Mouse (Mus musculus): ENCODE data around the gene Zic3. TPM values are rescaled to one million over a fixed set of nuclear protein-coding genes. Genes with fewer than 3 reads are reported as not detected.

The Zic3 gene
- not detected for total RNA-seq (2021)
- long read RNA-seq, experiment 1: 0 reads
- long read RNA-seq, experiment 2: 0 reads

DNA sequence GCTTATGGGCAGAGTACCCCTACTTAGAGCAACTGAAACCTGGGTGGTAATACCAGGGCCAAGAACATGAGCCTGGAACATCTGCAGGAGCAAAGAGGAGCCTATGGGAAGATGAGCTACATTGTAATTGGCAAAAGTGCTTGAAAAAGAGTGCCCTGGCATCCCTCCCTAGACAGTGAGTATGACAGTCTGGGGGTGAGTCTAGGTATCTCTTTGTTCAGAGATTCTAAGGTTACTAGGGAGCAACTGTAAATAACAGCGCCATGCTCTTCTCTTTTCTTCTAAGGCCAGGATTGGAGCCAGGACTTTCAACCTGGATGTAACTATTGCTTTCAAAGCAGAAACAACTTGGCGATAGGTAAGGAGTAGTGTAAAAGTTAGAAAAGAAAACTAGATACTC, at the start of gene Zic3:
TSS of gene Zic3 (plus strand) at position 301 of the 400 bp plus-strand sequence.
- DNase-seq: no peak

- no peak for DNase-seq
These were observed 40.1 kb upstream of the Zic3 start for GRCm38 (mm10) chrX:57982351-57982750.

GRCm38 (mm10) chrX:57987455-57988109, 34.9 kb upstream of the Zic3 start:
- DNase-seq: no peak

GRCm38 (mm10) chrX:58013391-58013790, 9.1 kb upstream of the Zic3 start:
- no peak for DNase-seq

GRCm38 (mm10) chrX:58014093-58014492, 8.4 kb upstream of the Zic3 start:
- no peak for DNase-seq

- no peak for DNase-seq
These were observed 7.7 kb upstream of the Zic3 start for GRCm38 (mm10) chrX:58014761-58015160.

DNA sequence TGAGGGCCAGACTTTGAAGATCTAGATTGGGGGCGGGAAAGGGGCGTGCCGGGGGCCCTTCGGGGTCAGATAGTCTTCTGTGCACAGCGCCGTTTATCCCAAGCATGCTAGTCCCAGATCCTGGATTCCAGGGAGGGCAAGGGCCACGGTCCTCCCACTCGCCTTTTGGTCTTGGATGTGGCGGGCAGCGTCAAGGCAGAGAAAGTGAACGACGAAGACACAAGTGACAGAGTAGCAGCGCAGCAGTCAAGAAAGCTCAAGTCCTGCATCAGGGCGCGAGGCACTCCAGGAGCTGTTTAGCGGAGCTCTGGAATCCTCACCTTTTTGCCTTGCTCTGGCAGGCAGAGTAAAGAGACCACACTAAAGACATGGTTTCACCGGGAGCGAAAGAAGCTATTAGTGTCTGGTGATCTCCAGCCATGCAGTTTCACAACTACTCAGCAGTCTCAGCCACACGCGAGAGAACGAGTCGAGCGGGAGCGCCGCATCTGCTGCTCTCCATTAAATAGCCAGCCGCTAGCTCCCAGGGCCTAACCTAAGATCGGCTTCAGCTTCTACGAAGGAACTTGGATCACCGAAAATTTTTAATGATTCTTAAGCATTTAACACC, 7.1 kb upstream of the Zic3 start:
- no peak for DNase-seq

- no peak for DNase-seq
These were observed 3.8 kb upstream of the Zic3 start for GRCm38 (mm10) chrX:58018720-58019119.

DNA sequence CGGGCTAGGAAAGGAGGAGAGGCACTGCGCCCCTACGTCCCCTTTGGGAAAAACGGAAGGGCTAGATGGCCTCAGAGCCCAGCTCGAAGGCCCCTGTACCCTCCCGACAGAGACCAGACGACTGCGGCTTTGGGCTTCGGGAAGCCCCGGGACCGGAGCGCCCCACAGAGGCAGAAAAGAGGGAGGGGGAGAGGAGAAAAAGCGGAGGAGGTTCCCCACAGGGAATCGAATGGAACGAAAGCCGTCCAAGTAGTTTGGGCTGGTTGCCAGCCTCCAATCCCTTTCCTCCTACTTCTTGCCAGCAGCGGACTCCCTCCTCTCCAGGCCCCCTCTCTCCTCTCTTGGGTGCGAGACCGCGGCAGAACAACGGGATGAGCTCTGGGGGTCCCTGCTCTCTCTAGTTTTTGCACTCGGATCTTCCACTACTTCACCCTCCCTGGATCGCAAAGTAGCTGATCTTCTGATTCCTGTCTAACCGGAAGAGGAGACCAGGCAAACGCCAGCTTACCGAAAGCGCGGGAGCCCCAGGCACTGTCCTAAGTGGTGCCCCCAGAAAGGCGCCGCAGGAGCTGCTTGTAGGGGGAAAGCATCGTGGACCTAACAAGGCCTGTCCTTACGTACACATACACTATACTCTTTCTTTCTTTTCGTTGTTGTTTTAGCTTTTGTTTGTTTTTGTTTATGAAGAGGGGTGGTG, 3.1 kb upstream of the Zic3 start:
- DNase-seq: no peak

DNA sequence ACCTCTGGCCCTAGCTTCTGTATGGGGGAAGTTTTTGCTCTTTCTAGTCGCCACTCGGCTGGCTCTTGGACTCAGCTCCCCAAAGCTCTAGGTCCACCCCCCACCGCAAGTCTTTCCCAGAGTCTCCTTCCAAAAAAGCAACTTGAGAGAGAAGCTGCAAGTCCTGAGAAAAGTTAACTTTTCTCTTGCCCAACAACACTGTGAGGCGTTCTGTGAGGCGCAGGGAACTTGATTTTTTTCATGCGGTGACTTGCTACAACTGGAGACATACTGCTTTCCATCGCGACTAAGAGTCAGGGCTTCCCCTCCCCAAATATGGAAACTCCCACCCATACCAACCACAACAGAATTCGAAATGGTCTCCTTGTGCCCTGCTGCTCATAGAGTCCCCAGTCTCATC, 5.1 kb downstream of the Zic3 start:
- no peak for DNase-seq

DNA sequence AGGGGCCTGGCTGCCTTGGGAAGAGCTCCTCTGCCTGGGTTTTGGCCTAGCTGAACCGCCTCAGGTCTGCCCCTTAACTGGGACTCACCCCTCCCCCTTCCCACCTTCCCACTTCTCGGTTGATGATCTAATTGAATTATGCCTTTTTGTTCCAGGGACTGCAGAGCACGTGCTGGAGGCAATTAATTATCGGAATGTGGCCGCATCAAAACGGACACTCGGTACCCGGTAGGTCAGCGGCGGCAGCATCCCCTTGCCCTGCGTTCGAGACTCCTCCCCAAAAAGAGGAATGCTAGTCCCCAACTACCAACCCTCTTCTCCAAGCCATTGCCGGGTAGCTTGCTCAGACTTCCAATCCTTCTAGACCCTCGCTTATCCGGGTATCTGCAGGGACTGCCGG, 5.6 kb downstream of the Zic3 start:
- no peak for DNase-seq

DNA sequence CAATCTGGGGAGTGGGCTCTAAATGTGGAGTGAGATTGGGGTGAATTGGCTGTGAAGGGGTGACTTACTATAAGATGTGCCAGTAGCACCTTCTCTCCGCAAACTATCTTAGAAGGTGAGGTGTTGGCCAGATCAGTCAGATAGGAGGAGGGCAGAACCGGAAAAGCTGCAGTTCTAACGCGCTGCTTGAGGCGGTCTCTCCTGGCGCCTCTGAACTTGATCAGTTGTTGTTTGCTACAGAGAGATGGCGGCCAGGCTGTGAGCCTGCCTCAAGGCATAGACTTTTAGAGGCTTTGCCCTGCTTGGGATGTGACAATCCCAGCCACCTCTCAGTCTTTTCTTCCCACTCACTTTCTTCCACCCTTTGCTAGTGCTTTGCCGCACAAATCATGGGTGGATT, 6.4 kb downstream of the Zic3 start:
- DNase-seq: no peak

- DNase-seq: peak; percentile 34
These were observed 7.8 kb downstream of the Zic3 start for GRCm38 (mm10) chrX:58030100-58030834.

DNA sequence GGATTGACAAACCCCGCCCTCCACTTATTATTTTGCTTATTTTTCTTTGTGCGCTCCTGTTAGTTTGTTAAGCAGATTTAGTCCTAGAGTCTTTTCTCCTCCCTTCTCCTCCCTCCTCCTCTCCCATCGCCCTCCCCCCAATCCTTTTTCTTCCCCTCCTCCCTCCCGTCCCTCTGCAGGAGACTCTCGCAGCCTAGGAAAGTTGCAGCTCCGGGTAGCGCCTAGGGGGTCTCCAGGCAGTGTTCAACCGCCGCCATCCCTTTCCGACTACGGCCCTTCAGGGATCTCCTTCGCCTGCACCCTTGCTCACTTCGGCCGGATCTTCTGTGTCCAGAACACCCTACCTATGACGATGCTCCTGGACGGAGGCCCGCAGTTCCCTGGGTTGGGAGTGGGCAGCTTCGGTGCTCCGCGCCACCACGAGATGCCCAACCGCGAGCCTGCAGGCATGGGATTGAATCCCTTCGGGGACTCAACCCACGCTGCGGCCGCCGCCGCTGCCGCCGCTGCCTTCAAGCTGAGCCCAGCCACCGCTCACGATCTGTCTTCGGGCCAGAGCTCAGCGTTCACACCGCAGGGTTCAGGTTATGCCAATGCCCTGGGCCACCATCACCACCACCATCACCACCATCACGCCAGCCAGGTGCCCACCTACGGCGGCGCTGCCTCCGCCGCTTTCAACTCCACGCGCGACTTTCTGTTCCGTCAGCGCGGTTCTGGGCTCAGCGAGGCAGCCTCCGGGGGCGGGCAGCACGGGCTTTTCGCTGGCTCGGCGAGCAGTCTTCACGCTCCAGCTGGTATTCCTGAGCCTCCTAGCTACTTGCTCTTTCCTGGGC, 8.6 kb downstream of the Zic3 start:
- no peak for DNase-seq

GRCm38 (mm10) chrX:58031671-58032605, 9.4 kb downstream of the Zic3 start:
- DNase-seq: no peak

- no peak for DNase-seq
These were observed 10.1 kb downstream of the Zic3 start for GRCm38 (mm10) chrX:58032622-58033021.

DNA sequence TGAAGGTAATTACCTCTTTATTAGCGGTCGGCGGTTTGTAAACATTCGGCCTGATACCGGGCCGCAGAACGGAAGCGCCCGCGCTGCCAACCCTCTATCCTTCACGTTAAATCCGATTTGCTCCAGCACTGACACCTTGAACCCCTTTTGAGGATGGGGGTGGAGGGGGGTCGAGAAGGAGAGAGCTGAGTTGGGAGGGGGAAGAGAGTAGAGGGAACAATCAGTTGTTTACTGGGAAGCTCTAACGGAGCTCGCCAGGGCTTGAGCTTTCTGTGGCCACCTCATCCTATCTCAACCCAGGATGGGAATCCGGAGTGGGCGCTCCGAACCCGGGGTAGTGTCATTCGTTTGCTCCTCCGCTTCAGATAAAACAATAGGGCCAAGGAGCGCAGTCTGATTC, 11.0 kb downstream of the Zic3 start:
- no peak for DNase-seq

DNA sequence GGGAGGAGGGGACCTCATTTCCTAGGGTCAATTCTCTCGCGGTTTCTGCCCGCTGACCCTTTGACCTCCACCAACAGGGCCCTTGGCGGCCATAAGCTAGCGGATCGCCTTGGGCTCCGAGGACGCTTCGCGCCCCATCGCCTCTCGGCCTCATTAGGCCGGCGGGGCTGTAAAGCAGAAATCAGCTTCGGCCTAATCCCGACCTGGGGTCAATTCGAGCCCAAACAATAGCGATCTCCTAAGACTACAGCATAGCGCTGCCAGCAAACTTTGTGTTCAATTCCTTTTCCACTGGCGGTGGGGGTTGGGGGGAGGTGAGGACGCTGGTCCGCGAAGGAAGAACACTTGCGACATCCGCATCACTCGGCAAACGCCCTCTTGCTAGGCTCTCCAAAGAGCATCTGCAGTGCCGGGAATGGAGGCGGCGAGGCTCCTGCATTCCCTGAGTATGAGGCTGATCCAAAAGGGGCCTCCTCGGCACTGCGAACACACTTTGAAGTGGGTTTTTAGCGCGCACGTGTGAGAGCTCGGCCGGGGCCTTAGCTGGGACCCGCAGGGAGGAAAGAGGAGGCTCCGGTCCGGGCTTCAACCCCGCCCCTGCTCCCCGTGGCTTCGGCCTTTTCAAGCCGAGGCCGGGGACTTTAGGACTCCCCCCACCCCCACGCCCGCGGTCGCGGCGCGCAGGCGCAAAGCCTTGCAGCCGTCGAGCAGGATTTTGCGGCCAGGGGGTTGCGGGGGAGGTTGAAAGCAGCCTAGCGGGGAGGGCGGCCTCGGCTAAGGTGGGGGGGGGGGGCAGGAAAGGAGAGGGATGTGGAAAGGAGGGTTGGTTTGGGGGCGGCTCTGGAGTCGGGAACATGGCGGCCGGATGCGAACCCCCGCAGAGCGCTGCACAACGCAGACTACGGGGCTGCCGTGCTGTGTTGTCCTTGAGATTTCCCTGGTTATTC, 15.8 kb downstream of the Zic3 start:
- no peak for DNase-seq

DNA sequence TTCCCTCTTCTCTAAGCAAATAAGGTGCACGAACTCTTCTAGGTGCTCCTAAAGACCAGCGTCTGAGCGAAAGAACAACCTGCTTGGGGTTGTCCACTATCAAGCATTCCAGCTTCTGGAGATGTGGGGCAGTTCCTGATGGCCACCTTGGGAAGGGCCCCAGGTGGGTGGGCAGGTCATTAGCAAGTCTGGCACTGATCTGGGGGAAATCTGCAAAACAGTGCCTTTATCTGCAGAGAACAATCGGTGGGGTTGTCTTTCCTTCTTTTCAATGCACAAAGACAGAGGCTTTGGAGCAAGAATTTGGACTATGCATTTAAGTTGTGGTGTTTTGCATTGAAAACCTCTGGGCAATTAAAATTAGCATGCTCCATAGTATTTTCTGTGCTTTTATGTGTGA, 17.2 kb downstream of the Zic3 start:
- no peak for DNase-seq

- no peak for DNase-seq
These were observed 19.4 kb downstream of the Zic3 start for GRCm38 (mm10) chrX:58041865-58042264.
